Mouse (Mus musculus) cerebellum, adult 2 months (tissue): Measurements from ENCODE around the gene Vax2. TPM values are rescaled to one million over a fixed set of nuclear protein-coding genes. Genes with fewer than 3 reads are reported as not detected.

Experiments used
- DNase-seq, 2 experiments: peaks; one replicate each; pipeline ENCODE4 v3.0.0; 2021
- H3K27ac ChIP-seq: fragments of 200-500 bp; 2 replicates; pipeline ENCODE4 v1.5.1; 2012; ENCODE audit warnings: low read length, control low read depth, inconsistent platforms; ENCODE audit not compliant: insufficient read depth
- H3K27me3 ChIP-seq: fragments of 200-500 bp; 2 replicates; pipeline ENCODE4 v1.6.1; 2012; ENCODE audit warnings: inconsistent platforms, mild to moderate bottlenecking, low read length, moderate library complexity; ENCODE audit not compliant: control insufficient read depth, insufficient read depth
- H3K4me1 ChIP-seq: fragments of 200-500 bp; 2 replicates; pipeline ENCODE4 v1.6.1; 2011; ENCODE audit warnings: low read length; ENCODE audit not compliant: control insufficient read depth, insufficient read depth
- H3K4me3 ChIP-seq: fragments of 200-500 bp; replicated peaks from 2 replicates; pipeline ENCODE3; 2011; ENCODE audit warnings: mild to moderate bottlenecking, low read depth, low read length, control low read depth; ENCODE audit not compliant: insufficient read depth
- CTCF ChIP-seq: fragments of 200-500 bp; IDR thresholded peaks from 2 replicates; pipeline ENCODE4 v1.5.1; 2011; ENCODE audit warnings: low read depth, mild to moderate bottlenecking, control low read depth, low read length, moderate library complexity, borderline replicate concordance; ENCODE audit not compliant: insufficient read depth
- POLR2A ChIP-seq: fragments of 200-500 bp; IDR thresholded peaks from 2 replicates; pipeline ENCODE4 v1.6.1; 2011; ENCODE audit warnings: low read length, control low read depth, borderline replicate concordance; ENCODE audit not compliant: insufficient read depth
- WGBS: fragments of 180-500 bp; shearing (Covaris S2); methylation state at CpG from one replicate; pipeline ENCODE4 v1.1.7; 2018; 5-methylcytosine and 5-hydroxymethylcytosine counted together
- polyA plus RNA-seq: library from polyadenylated mRNA; depleted of rRNA; stranded (reverse); fragments of >200 nt; gene quantifications from 2 replicates; pipeline ENCODE4 v1.2.3, GENCODE M21; 2012

Vax2 gene
- polyA plus RNA-seq, 1 experiment: not detected

DNA sequence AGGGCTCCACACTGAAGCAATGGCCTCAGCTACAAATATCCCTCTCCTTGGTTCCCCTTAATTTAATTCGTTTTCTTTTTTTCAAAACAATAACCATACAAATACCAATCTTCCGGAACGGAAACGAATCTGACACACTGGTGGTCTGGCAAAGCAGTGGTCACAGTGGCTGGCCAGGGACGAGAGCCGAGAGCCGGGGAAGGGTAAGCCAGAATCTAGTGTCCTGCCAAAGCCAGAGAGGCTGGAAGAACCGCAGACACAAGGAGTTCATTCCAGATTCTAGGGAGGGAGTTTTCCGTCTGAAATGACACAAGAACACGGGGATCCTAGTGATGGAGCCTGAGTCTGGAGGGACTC is 7.4 kb upstream of the Vax2 start:
- peaks cover 18% of the 10 kb centered on the region; the same call in 1 of the 2 replicates for H3K27me3 ChIP-seq
- no peaks in the 10 kb centered on the region for H3K4me1 ChIP-seq
- WGBS: 2% methylated on average over 10 of the region's 10 CpGs
- TF ChIP-seq POLR2A (no peak), CTCF (no peak)
- no peak overlapping the region for H3K4me3 ChIP-seq
- H3K27ac ChIP-seq: no peak overlapping the region
- no peak for DNase-seq

DNA sequence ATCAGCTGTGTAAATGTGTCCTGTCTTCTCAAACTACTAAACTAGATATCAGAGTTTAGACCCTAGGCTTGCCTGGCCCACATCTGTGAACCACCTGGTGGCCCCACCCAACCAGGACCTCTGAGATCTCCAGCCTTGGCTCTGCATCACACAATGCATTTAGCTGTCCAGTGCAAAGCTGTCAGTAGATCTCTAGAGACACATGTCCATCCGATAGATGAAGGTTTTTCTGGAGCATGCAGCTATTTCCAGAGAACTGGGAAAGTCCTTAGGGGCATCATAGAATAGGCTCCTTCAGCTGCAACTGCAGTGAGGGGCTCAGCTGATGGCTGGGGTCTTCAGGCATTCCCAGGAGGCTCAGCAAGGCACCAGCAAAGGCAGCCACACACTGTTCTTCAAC is 6.8 kb upstream of the Vax2 start:
- no peak for TF ChIP-seq CTCF
- TF ChIP-seq POLR2A: no peak
- Histone ChIP-seq H3K27me3 (peaks cover 18% of the 10 kb centered on the region; the same call in 1 of the 2 replicates), H3K4me3 (no peak overlapping the region), H3K4me1 (no peaks in the 10 kb centered on the region), H3K27ac (no peak overlapping the region)
- 17% methylated on average over 1 of the region's 1 CpGs for WGBS
- no peak for DNase-seq

DNA sequence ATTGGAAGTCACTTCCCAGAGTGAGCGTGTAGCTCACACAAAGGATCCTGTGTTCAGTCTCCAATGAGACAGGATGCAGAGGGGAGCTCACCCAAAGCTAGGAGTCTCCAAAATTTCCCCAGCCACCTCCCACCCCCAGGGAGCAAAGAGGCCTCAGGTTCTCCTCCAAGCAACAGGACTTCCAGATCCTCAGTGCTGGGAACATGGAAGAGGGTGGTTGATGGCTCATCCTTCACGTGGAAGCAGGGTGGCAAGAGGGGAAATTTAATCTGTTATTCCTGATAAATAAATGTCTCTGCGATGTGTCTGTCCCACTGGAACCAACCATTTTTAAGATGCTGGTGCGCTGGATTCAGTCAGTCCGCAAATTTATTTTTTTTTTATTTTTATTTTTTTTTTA is 6.4 kb upstream of the Vax2 start:
- H3K27ac ChIP-seq: no peak overlapping the region
- no peak for DNase-seq
- H3K27me3 ChIP-seq: peaks cover 19% of the 10 kb centered on the region; the same call in 1 of the 2 replicates
- TF ChIP-seq POLR2A (no peak), CTCF (no peak)
- 23% methylated on average over 5 of the region's 5 CpGs for WGBS
- no peaks in the 10 kb centered on the region for H3K4me1 ChIP-seq
- no peak overlapping the region for H3K4me3 ChIP-seq

DNA sequence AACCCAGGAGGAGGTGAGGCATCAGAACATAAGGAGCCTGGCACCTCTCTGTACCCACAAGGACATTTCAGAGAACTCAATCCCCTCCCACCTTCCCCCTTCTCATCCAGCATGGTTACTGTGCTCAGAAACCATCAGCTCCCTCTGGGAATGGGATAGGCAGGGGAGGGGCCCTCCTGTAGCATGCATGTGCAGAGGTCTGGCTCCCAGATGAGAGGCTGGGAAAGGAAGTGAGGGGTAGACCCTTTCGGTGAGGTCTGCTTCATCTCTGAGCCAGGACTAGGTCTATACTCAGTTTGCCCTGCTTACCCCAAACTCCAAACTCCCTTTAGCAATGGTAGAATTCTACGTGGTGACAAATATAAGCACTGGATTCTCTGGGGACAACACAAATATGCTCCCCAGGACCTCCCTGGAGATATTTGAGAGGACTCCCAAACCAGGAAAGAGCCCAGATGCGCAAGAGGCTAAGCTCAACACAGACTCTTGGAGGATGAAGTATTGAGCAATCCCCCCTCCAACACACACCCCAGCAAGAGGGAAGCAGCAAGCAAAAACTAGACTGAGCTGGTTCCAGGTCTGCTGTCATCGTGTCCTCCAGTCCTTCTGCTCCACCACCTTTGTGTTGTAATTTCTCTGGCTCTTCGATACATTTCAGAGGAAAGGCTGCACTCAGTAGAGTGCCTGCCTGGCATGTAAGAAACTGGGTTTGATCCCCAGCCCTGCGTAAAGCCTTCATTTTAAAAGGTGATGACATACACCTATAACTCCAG is 3.1 kb upstream of the Vax2 start:
- no peak for TF ChIP-seq POLR2A
- no peak for TF ChIP-seq CTCF
- Histone ChIP-seq H3K27me3 (peaks cover 23% of the 10 kb centered on the region; the same call in 1 of the 2 replicates), H3K27ac (no peak overlapping the region), H3K4me1 (no peaks in the 10 kb centered on the region), H3K4me3 (no peak overlapping the region)
- WGBS: 4% methylated on average over 6 of the region's 6 CpGs
- DNase-seq: no peak

DNA sequence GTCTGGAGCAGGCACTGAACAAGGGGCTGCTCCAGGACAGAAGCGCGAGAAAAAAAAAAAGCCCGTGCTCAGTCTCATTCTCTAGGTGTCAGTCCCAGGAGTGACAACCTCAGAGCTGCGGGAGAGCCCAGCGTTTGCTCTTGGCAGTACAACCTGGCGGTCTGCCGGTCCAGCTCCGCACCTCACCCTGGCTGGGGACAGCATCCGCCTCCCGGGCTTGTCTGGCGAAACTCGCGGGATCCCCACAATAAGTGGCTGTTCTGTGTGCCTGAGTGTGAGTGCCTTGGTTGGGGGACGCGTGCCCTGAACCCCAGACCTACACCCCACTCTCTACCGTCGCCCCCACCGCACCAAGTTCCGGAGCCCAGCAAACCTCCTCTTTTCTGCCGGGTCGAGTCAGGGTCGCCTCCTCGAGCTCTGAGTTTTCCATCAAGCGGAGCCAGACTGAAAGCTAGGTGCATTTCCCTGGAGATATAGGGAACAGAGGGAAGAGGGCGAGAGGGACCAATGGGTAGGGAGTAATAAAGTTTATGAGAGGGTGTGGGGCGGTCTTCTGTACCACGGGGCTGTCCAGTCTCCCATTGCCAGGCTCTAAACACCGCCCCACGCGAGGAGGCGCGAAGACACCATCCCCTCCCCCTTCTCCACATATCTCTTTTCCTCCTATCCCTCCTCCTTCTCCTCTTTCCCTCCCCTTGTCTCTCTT is 550 bp upstream of the Vax2 start:
- H3K27me3 ChIP-seq: peaks cover 25% of the 10 kb centered on the region; the same call in 1 of the 2 replicates
- under 1% methylated on average over 32 of the region's 32 CpGs for WGBS
- no peak overlapping the region for H3K4me3 ChIP-seq
- no peak for TF ChIP-seq POLR2A
- TF ChIP-seq CTCF: no peak
- no peaks in the 10 kb centered on the region for H3K4me1 ChIP-seq
- no peak overlapping the region for H3K27ac ChIP-seq
- DNase-seq: no peak

DNA sequence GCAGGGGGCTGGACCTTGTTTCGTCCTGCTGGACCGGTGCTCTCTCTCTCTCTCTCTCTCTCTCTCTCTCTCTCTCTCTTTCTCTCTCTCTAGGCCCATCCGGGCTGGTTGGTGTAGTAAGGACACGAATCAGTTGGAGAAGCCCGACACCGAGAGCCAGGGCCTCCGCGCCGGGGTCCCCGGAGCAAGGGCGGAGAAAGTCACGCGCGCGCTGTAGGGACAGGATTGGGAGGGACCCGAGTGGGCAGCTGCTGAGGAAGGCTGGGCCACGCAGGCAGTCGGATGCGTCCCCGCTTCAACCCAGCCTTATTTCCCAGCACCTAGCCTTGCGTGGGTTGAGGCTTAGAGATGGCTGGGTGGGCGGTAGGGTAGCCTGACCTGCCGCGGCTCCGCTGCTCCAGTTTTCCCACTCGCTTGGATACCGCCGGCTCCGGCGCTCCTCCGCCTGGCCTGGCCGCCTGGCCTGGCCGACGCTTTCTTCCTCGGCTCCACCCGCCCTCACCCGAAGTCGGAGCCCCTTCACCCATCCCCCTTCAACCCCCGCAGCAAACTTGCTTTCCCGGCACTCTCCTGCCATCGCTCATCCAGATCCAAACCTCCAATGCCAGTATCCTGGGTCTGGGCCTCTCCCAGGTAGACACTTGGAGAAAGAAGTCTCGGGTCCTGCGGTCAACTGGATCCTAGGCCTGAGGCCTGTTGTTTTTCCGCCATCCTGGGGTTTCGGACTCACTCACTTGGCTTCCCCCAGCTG is 836 bp downstream of the Vax2 start:
- TF ChIP-seq POLR2A: no peak
- TF ChIP-seq CTCF: no peak
- H3K27ac ChIP-seq: no peak overlapping the region
- DNase-seq: peak in 1 of 2 experiments; percentile 20
- no peaks in the 10 kb centered on the region for H3K4me1 ChIP-seq
- H3K27me3 ChIP-seq: peaks cover 27% of the 10 kb centered on the region; the same call in 1 of the 2 replicates
- no peak overlapping the region for H3K4me3 ChIP-seq
- 3% methylated on average over 45 of the region's 45 CpGs for WGBS

DNA sequence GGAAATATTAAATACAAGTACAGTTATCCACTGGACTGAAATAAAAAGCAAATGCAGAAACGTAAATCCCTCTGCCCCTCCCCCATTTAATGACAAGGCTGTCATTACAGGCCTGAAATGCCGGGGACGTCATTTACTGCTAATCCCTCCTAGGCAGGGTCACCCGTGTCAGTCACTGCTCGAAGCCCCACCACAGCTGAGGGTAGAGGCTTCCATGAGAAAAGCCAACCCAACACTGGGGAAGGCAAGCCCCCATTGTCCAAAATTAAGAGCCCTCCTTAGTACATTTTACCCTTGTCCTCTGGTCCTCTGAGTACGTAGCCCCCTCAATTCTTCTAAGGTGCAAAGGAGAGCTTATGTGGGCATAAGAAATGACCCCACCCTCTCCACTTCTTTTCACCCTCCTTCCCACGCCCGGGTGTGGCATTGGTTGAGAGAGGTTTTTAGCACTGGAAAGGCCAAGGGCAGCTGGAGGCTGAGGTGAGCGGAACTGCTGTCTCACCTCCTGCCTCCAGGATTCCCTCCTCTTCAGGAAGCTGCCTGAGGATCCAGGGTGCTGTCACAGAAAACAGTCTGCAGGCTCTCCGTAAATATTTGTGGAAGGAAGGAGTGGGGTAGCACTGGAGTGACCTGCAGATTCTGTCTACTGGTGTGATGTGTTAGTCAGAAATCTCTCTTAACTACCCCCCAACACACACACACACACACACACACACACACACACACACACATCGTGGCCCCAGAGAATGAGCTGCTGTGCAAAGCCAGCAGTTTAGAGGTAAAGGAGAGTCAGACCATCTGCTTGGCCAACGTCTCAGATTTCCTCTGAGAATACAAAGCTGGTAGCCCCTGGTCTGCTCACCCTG is 2.4 kb downstream of the Vax2 start:
- no peak overlapping the region for H3K27ac ChIP-seq
- no peak for DNase-seq
- 10% methylated on average over 12 of the region's 12 CpGs for WGBS
- H3K4me3 ChIP-seq: no peak overlapping the region
- H3K4me1 ChIP-seq: no peaks in the 10 kb centered on the region
- H3K27me3 ChIP-seq: peaks cover 27% of the 10 kb centered on the region; the same call in 1 of the 2 replicates
- TF ChIP-seq CTCF (no peak), POLR2A (no peak)
